Mouse (Mus musculus) frontal cortex, adult 2 months (tissue): ENCODE data around the gene Thegl. TPM values are rescaled to one million over a fixed set of nuclear protein-coding genes. Genes with fewer than 3 reads are reported as not detected.
"Not testable (repeated sequence)": the region's sequence is repeated elsewhere in the genome, so short reads cannot be mapped to it uniquely, and the experiment has no call there.

Source experiments
- DNase-seq, 2 experiments: peaks; one replicate each; pipeline ENCODE4 v3.0.0; 2022; ENCODE audit warnings: low spot score in 1 of 2; ENCODE audit errors: extremely low spot score in 1 of 2
- polyA plus RNA-seq: library from polyadenylated mRNA; depleted of rRNA; stranded (reverse); fragments of >200 nt; gene quantifications from 2 replicates; pipeline ENCODE4 v1.2.3, GENCODE M21; 2012; rRNA removed

The Thegl gene
- 0.26 and 0.40 TPM in 2 replicates for polyA plus RNA-seq

GRCm38 (mm10) chr5:77015544-77016482 is at the start of gene Thegl:
Gene Thegl, plus strand, starts transcription at chr5:77016023.
- peak; percentile 41 to 77 for DNase-seq

- DNase-seq = no peak
These were observed 46.6 kb upstream of the Thegl start for GRCm38 (mm10) chr5:76969250-76969649.

DNA sequence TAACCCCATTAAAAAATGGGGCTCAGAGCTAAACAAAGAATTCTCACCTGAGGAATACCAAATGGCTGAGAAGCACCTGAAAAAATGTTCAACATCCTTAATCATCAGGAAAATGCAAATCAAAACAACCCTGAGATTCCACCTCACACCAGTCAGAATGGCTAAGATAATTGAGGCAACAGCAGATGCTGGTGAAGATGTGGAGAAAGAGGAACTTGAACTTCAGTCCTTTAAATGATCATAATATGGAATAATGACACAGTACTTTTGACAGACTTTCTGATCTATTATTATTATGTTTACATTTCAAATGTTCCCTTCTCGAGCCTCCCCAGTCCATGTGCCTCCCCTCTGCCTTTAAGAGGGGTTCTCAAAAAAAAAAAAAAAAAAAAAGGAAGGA is 44.7 kb upstream of the Thegl start:
- DNase-seq = not testable (repeated sequence)

DNA sequence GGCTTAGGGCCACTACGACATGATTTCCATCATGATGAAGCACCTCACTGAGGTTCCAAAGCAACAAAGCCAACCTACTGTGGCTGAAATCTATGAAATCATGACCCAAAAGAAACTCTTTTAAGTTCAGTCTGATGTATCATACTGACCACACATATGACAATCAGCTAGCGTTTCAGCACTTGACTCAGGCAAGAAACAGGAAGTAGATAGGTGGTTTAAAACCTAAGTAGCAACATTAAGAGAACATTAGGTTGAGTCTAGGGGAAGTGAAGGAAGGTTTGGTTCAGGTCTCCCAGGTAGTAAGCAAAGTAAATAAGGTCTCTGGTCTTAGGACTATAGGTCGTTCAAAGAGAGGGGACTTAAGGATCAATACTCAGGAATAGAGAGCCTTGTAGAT is 42.3 kb upstream of the Thegl start:
- DNase-seq = no peak

DNA sequence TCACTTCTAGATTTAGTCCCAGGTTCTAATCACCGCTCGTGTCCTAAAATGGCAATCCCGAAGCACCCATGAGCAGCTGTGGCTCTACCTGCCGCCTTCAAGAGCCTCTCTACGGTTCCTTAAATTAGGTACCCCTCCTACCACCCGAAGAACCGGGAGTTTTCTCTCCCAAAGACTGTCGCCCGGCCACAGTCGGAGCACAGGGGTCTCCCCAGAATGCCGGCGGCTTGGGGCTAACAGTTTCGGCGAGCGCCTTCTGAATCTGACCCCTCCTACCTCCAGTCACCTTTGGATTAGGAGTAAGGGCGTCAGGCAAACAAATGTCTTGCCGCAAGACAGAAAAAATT is 41.6 kb upstream of the Thegl start:
- peak in 1 of 2 experiments; percentile 27 for DNase-seq

DNA sequence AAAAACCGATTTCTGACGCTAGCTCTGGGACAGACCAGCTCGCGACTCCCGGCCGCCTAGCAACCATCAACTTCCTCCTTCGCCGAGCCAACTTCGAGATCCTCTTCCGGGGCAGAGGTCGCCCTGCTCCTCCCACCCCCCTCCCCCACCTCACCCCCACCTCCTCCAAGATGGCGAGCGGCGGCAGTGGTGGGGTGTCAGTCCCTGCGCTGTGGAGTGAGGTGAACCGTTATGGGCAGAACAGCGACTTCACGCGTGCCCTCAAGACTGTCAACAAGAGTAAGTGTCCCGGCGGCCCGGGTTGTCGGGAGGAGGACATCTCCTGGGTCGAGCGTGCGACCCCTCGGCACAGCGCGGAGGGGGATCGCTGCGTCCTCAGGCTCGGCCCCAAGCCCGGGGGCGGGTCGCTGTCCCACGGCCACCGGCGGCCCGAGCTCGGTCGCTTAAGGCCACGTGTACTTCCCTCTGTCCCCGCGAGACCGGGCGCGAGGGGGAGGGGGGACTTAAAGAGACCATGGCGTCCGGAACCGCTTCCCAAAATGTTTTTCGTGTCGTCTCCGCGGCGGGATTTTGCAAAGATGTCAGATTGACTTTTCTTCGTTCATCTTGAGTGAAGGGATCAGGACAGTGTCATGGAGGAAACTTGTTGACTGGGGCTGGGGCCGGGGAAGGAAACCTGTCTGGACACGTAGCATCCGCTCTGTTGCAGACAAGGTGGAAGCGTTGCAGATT is 41.1 kb upstream of the Thegl start, which contains the start of gene Srp72:
Gene Srp72 (plus strand): TSS at position 130 of the 732 bp plus-strand sequence.
- peak; percentile 53 to 84 for DNase-seq

DNA sequence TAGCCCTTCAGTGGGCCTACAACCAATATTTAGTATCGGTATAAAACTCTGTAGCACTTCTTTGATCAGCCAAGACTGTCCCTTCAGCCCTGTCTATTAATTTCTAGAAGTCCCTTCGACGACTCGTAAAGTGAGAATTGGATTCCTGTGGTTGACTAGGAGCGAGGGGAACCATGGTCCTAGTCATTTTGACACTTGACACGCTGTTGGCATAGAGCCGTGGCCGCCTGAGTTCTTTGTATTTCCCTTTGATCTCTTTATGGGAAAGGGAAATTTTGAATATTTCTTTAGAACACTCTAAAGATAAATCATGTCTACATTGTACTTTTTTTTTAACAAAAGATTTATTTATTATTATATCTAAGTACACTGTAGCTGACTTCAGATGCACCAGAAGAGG is 40.1 kb upstream of the Thegl start:
- DNase-seq = no peak

GRCm38 (mm10) chr5:76984015-76984414 is 31.8 kb upstream of the Thegl start:
- no peak for DNase-seq

DNA sequence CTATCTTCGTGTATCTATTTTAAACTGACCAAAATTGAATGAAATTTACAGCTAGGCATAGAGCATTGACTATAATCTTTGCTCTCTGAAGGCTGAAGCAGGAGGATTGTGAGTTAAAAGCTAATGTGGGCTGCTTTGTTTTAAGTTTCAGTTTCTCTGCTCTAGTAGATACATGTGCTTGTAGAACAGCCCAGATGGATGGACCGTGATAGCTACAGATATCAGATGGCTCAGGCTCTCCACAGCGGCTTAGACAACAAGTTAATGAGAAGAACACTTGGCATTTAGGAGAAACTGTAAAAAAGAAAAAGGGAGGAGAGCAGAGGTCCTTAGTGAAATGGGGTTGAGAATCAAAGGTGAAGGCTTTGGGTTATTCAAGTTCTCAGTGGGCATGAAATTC is 25.0 kb upstream of the Thegl start:
- DNase-seq = no peak

DNA sequence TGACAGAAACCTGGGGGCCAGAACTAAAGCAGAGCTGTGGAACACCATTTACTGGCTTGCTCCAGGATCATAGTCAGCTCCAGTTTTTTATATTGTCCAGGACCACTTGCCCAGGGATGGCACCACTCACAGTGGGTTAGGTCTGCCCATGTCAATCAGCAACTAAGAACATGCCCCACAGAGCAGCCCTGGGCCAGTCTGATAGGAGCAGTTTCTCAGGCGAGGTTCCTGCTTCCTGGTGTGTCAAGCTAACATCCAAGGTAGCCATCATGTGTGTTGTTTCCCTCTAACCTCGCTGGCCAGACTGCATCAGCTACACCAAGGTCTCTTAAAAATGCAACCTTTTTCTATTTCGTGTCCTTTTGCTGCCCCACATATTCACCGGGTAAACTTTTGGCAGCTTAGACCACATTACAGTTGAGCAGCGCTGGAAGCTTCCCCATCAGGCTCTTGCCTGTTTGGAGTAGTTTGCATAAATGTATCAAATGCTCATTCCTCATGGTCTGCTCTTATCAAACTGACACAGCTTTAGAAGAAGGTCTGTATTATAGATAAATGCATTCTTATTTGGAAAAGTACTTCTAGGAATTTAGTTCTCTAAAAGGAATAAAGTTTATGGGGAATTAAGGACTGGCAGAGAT is 22.5 kb upstream of the Thegl start:
- no peak for DNase-seq

DNA sequence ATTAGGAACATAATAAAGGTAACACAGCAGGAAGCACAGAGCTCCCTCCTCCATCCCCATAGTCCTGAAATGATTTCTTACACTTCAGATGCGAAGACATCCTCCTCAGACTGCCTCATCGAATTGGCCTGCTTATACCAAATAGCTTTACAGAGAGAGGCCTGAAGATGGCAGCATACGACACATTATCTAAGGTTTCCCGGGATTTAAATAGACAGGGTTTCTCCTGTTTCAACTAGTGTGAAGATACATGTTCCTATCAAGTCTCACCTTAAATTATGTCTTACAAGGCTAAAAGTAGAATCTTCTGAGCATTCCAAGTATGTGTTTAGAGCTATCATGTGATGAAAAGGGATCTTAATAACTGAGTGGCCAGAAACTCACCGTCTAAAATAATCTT is 17.4 kb upstream of the Thegl start:
- peak in 1 of 2 experiments; percentile 64 for DNase-seq

GRCm38 (mm10) chr5:77001192-77001591 is 14.6 kb upstream of the Thegl start:
- no peak for DNase-seq

GRCm38 (mm10) chr5:77004051-77004821 is 11.6 kb upstream of the Thegl start, which contains the start of gene Arl9:
Gene Arl9, plus strand, starts transcription at chr5:77004055.
- DNase-seq = no peak

- no peak for DNase-seq
These were observed 5.5 kb upstream of the Thegl start for GRCm38 (mm10) chr5:77010352-77010751.

DNA sequence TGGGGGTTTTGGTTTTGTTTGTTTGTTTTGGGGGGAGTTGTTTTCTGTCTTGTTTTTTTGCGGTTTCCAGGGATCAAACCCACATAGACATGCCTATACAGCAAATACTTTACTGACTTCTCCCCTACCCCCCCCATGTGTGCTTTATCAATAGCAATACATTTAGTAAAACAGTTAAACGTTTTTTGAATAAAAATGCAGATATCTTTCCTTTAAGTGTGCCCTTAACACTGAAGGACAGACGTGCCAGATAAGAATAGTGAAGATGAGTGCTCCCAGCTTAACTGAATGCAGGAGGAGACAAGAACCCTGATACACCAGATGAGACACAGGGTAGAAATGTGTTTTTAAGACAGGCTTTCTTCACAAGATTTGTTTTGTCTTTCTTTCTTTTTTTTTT is 4.7 kb upstream of the Thegl start:
- DNase-seq = no peak

- DNase-seq = no peak
These were observed 2.7 kb upstream of the Thegl start for GRCm38 (mm10) chr5:77013171-77013570.

DNA sequence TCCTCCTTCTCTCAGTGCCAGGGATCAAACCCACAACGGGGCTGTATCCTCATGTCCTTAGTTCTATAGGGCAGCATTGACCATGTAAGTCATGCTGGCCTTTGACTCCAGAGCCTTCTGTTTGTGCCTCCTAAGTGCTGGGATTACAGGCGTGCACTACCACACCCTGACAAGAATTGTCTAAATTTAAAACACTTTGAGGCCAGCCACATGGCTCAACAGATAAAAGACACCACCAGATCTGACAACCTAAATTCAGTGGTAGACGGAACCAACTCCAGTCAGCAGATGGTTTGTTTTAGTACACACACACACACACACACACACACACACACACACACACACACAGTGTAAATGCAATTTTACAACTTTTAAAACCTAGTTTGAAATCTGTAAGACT is 12.2 kb downstream of the Thegl start:
- no peak for DNase-seq

DNA sequence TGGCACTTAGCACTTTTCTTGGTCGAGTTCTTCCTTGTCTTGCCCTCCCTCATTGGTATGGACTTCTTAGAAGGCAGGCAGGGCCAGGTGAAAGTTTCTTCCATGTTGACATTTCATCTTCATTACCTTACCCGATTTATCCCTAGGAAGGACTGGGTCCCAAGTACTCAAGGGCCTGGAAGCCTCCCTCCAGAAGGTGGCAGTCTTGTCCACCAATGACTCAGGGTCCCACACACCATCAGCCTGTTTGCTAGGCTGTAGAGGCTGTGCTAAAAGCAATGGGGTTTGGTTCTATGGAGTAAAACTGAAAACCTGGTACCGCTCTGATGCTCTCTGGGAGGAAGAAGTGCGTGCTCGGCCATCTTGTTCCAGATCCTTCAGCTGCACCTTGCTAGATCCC is 13.9 kb downstream of the Thegl start:
- peak in 1 of 2 experiments; percentile 39 for DNase-seq

DNA sequence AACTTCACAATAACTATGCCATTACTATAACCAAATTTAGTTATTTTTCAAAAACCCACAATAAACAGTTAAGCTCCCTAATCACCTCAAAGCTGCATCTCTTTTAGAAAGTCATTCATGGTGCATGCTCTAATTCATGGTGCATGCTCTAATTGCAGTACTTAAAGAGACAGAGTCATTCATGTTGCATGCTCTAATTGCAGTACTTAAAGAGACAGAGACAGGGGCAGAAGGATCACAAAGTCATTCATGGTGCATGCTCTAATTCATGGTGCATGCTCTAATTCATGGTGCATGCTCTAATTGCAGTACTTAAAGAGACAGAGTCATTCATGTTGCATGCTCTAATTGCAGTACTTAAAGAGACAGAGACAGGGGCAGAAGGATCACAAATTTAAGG is 19.3 kb downstream of the Thegl start:
- DNase-seq = not testable (repeated sequence)

DNA sequence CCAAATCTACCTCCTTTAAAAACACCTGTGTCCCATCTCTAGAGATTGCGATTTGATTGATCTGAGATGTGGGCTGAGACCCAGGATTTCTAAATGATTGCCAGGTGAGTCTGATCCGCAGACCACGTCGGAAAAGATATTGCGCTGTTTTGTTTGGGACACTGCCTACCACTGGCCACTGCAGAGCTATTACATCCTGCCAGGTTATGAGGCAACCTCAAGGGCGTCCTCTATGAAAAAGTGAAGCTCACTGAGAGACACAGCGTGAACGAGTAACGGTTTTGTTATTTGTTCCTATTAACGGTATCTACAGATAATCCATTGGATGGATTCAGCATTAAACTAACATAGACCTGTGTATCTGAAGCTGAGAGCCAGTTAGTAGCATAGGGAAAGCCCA is 22.6 kb downstream of the Thegl start:
- DNase-seq = no peak
